Mouse (Mus musculus): Measurements from ENCODE around the gene Sall2.
"Not testable (repeated sequence)": the region's sequence is repeated elsewhere in the genome, so short reads cannot be mapped to it uniquely, and the experiment has no call there.

Gene Sall2

DNA sequence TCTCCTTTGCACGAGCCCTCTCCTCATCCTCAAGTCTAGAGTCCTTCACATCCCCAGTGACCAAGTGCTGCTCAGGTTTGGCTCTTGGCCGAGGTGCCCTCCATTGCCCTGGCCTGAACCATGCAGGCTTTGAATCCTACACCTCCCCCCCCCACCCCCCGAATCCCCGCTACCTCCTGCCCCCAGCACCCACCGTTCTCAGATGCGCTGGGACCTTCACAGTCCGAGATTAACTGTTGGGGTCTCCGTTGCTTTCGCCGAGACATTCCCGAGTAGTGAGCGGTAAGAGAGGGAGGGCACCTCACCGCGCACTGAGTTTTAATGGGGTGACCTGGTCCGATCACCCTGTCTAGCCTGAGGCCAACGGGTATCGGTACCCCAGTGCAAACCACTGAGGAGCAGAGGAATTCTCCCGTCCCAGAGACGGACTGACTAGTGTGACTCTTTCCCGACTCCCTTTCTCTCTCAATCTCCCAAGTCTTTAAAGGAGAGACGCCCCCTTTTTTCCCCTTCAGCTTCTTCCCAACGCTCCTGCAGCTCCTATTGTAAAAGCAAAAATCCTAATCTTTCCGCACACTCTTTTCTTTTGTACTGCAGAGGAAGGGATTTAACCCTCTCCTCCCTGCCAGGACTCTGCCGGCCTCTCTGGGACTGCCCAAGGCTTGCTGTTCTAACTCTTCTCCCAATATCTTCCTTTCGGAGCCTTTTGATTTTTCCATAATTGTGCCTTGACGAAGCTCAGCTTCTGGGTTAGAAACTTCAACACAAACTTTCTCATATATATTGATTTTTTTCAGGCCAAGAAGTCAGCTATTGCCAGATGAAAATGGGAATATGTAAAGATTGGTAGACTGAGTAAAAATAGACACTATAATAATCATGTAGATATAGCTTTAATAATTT is at the start of gene Sall2:
TSS of gene Sall2 (minus strand) at position 853 of the 903 bp plus-strand sequence.
- no peak for DNase-seq (ENCODE audit: low spot score in 2 of 2)

DNA sequence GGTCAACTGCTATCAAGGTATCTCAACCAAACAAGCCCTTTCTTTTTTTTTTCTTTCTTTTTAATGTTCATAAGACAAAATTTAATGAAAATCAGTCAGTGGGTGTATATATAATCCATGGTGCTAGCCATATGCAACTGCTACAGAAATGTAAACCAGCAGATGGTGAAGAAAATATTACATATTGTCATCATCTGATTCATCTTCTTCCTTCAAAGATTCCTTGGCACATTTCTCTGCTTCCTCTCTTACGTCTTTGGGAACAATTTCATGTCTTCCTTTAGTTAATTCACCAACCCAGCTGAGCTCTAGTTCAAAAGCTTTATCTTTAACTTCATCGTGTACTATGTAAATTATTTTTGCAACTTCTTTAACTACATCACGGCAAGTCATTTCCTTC is 40.2 kb upstream of the Sall2 start:
- no peak for DNase-seq (ENCODE audit: low spot score in 2 of 2)

DNA sequence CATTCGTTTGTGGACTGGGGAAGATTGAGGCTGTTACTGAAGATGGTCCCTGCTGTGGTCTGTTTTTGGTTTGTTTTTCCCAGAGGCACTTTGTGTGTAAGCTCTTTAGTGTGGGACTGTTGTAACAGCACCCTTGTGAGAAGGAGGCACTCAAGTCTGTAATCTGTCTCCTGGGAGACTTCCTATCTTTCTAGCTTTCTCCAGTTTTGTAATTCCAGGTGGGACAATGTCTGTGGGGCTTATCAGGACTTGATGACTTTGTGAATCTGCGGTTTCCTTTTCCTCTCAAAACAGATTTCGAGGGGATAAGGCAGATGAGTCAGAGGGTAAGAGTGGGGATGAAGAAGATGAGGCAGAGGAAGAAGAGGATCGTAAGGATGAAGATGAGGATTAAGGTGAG is 27.7 kb upstream of the Sall2 start, which contains the start of gene Olfr1513:
TSS of gene Olfr1513 (minus strand) at position 101 of the 400 bp plus-strand sequence.
- DNase-seq (ENCODE audit: low spot score in 2 of 2) = no peak

DNA sequence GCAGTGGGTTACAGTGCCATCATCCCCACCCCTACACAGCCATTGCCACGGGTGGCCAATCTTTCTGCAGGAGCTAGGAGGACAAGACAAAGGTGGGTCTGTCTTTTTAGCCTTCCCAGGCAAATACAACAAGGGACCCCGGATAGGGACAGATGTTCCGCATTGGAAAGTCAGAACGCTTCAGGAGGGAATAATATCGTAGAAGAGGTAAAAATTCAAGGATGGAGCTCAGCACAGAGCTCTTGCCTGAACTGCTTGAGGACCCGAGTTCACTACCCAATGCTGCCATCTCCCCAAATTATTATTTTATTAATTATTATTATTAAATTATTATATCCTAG is 10.9 kb upstream of the Sall2 start:
- DNase-seq (ENCODE audit: low spot score in 2 of 2) = no peak

DNA sequence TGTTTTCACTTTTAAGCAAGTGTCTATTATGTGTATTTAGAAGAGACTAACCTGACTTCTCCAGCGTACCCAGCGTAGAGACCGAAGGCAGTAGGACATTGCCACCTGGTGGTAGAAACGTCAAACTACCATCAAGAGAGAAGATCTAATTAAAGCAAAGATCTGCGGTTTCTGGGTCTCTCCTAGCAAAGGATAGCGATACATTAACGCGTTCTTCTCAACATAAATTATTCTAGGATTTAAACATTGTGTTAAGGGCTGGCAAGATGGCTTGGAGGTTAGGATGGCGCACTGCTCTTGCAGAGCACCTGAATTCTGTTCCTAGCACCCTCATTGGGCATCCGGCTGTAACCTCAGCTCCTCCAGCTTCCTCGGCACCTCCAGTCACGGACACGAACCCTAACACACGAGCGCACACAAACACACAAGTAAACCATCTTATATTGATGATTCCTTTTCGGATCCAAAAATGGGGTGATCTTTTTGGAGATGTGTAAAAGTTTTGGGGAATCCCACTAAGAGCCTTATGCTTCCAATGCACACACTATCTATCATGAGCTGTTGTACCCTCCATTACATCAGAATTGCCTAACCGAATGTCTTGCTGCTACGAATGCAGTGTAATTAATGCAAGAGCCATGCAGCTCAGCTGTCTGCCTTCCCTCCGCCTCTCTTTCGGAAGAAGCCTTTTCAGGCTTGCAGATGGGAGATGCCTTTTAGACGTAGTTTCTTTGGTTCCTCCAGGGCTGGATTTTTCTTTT is 10.4 kb upstream of the Sall2 start:
- peak; percentile 39 to 61 for DNase-seq (ENCODE audit: low spot score in 2 of 2)

DNA sequence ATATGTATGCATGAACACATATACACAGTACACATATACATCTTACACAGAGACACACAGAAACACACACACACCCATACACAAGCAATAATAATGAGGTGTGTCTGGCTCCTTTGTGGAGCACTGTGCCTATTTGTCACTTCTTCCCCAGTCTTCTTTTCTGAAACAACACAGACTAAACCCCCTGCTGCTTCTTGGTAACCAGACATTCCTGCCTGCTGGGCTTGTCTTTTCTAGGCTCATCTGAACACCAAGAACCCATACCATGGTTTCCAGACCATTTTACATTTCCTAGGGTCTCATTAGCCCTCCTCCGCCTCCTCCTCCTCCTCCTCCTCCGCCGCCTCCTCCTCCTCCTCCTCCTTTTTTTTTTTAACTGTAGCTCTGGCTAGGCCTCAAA is 3.6 kb upstream of the Sall2 start:
- no peak for DNase-seq (ENCODE audit: low spot score in 2 of 2)

DNA sequence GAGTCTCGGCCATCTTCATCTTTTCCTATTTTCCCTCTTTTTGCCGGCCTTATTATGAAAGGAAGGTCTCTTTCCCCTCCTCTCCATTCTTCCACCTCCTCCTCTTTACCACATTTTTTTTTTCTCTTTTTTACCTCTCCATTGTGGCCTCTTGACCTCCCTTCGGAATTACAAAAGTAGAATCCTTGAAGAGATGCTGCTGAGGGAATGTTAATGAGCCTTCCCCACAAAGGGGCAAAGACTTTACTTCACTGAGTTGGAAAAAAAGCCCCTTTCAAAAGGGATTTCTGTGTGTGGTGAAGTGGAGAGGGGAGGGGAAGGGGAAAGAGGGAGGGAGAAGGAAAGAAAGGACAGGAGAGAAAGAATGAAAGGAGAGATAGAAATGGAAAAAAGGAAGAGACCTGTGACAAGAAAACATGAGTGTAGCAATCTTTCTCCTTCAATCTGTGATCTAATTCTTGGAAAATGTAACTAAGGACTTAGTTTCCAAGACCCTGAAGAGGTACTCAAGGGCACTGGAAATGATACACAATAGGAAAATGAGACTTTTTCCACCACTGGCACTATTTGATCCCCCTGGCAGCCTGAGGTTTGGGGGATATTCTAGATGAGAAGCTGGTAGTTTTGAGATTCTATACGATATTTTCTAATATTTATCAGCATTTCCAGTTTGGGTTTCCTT is 2.6 kb upstream of the Sall2 start:
- DNase-seq (ENCODE audit: low spot score in 2 of 2) = no peak

DNA sequence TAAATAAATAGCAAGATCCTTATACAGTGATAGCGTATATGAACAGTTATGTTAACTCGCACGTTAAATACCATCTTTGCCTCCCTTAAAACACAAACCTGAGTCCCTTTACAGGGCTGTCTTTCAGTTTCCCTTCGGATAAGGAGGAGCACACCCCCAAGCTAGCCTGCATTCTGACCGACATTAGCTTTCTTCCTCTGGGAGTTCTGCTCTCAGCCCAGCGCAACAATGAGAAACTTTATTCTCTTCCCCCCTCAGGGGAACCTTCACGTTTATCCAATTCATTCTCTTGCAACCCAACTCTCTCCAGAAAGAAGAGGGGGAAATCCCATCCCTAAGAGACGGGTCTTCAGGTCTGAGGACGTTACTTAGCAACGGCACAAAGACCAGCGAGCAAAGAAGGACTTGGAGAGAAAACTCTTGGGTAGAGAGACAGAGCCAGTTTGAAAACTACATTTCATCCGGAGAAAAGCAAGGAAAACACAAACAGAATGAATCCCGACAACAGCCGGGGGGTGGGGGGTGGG is 1.1 kb downstream of the Sall2 start:
- DNase-seq (ENCODE audit: low spot score in 2 of 2) = no peak

DNA sequence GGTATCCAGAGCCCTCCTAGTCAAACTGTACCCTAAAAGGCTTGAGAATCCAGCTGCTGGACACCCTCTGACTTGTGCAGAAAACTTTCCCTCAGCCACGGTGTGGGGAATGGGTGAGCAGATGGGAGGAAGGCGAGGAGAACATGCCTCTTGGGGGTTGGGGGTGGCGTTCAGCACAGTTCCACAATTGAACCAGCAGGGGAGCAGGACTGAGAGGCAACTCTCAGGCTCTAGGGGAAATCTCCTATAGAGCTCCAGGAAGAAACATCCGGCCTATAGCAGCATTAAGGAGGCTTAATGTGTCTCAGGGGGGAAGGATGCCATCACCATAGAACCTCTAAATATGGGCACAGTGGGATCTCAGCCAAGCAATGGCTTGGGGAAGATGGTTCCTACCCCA is 2.7 kb downstream of the Sall2 start:
- DNase-seq (ENCODE audit: low spot score in 2 of 2) = no peak

DNA sequence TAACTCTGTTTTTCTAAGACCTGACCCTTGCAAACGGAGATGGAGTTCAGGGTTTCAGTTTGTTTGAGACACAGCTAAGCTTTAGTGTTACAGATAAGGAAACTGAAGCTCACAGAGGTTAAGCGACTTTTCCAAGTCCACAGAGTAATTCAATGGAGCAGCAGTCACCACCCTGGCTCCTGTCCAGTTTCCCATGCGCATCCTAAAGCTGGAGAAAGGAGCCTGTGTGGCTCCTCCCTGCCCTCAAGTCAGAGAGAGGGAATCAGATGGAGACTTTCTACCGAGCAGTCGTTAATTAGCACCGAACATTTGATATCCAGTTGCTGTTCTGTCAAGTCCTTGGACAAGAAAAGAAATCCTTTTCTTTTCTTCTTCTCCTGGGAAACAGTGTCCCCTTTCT is 9.2 kb downstream of the Sall2 start:
- DNase-seq (ENCODE audit: low spot score in 2 of 2) = no peak

DNA sequence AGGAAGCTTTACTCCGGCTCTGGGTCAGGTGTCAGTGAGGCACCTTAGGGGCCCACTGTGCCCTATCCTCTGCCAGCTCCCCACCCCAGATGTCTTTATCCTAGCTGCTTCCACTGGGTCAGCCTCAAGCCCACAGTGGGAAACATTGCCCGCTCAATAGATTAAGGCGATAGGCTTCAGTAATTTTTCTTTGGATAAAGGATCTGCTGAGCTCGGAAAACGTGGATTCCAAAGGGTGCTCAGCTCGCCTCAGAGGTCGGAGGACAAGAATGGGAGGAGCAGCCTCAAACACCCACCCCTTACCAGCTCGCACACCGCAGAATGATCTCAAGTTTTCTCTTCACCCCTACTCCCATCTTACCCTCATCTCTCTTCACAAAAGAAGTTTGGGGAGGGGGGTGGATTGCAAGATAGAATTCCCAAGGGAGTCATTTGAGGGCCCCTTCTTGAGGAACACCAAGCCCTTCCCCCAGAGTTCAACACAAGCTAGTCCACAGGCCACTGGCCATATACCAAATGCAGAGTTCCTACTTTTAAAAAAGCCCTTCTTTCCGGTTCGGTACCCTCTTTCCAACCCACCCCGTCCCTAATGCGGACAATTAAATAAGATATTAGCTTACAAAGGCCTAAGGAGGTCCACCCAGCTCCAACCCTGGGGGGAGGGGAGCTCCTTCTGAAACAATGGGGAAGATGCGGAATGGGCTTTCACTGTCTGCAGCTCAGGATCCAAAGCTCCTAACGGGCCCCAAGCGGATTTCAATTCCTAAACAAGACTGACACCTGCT is 11.9 kb downstream of the Sall2 start:
- no peak for DNase-seq (ENCODE audit: low spot score in 2 of 2)

DNA sequence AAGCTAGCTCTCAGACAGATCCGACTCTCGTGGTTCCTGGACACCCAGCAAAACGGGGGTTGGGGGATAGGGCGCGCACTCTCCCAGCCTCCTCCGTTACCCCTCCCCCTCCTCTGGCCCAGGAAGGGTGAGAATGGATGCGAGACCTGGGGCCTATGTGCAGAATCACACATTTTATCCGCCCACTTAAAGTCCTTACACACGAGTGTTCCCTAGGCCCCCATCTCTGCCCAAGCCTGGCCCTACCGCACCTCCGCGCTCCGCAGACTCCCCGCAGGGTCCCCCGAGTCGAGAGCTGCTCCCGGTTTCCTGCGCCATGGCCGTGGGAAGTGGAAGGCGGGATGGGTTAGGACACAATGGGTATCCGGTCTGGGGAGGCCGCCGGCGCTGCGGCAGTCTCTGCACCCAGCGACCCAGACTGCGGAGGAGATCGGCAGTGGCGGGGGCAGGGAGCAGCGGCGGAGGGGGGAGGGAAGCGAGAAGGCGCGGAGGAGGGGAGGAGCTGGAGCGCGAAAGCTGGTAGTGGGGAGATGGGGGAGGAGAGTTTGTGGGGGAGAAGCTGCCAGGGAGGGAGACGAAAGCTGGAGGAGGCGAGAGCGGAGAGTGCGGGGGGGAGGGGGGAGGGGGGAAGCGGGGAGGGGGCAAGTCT is 12.6 kb downstream of the Sall2 start:
- DNase-seq (ENCODE audit: low spot score in 2 of 2) = peak; percentile 35 to 39

DNA sequence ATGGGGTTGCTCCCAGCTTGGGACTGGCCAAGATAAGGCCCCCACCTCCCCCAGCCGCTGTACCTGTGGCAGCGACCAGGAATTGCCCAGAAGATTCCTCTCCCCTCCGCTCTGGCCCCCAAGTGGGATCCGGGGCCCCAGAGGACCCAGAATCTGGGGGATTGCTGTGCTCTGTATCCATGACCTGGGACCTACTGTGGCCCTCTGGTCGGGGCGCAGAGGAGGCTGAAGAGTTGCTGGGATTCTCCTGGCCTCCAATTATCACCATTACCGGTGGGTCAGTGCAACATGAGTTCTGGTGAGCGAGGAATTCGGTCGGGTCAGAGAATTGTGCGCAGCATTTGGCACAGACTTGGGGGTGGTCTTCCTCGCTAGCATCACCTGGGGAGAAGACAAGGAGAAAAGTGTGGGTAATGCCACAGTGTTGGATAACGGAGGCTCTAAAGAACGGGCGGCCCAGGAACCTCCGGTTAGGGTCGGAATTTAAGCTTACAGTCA is 13.2 kb downstream of the Sall2 start:
- DNase-seq (ENCODE audit: low spot score in 2 of 2) = no peak

DNA sequence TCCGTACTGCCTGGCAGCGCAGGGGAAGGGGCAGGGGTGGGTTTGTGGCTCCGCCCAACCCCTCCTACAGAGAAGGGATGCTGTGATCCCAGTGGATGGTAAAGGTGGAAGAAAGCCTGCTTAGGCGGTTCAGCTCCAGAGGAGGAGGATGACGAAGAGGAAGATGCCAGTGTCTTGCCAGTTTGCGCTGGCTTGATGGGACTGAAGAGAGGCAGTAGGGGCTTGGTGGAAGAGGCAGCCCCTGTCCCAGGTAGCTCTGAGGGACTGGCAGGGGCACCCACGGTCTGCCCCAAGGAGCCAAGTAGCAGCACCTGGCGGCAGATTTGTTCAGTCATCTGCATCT is 13.8 kb downstream of the Sall2 start:
- DNase-seq (ENCODE audit: low spot score in 2 of 2) = no peak

DNA sequence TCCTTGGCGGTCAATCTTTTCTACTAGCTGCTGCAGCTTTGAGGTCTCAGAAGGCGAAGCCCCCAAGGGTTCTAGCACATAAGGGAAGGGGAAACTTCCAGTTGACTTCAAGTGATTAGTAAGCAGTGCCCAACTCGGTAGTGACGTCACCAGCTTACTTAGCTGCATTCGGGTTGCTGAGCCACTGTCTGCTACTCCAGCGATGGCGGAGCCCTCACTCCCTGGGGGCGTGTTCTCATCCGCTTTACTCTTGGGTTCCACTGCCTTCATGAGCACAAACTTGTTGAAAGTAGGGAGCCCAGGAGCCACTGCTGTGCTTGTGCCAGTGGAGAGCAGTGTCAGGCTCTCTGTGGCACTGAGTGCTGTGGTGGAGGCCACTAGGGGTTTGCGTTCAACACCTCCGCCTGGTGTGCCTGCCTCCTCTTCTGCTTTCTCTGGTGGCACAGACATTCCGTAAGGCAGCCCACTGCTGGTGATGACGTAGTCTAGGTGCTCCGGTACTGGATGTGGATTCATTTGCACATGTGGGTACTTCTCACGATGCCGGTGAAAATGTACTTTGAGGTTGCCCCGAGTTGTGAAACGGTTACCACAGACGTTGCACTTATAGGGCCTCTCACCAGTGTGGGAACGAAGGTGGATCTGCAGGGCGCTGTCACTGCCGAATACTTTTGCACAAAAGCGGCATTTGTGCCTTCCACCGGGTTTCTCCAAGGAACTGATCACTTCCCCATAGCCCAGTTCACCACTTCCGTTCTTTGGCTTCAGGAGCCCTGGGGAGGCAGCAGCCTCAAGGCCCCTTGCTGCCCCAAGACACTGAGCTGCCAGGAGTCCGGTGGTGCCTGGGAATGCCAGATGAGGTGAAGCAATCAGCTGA is 14.4 kb downstream of the Sall2 start:
- no peak for DNase-seq (ENCODE audit: low spot score in 2 of 2)

DNA sequence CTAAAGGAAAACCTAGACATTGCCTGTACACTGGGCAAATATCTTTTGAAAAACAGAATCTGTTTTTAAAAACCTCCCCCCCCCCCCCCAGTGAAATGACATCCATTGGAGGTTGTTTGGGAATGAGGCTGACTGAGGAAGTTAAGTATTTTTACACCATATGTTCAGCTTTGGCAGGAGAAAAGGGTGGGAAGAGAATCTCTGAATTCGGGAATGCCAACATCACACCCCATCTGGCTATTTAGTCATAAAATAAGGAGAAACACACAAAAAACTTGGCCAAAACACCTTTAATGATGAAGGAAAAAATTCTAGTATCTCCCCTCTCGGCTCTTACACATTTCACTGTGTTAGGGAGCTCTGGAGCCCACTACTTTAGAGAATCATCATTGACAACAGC is 17.7 kb downstream of the Sall2 start:
- DNase-seq (ENCODE audit: low spot score in 2 of 2) = no peak

DNA sequence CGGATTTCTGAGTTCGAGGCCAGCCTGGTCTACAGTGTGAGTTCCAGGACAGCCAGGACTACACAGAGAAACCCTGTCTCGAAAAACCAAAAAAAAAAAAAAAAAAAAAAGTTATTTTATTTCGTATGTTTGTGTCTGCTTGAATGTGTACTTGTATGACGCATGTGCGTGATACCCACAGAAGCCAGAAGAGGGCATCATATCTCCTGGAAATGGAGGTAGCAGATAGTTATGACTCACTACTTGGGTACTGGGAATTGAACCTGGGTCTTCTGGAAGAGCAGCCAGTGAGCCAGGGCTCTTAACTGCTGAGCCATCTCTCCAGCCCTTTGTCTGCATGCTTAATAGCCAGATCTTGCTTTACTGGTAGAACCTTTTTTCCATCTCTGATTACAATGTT is 18.2 kb downstream of the Sall2 start:
- not testable (repeated sequence) for DNase-seq (ENCODE audit: low spot score in 2 of 2)

DNA sequence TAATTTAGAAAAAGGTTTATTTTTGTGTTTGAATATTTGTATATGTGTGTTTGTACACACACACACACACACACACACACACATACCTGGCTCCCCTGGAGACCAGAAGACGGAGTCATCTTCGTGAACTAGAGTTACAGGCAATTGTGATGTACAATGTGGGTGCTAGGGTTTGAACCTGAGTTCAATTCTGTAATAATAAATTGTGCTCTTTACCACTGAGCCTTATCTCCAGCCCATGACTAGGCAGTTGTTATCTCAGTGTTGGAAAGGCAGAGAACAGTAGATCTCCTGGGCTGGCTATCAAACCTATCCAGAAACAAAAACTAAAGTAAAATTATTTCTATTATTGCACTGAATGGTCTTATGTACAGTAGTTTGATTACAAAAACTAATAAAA is 22.5 kb downstream of the Sall2 start:
- no peak for DNase-seq (ENCODE audit: low spot score in 2 of 2)

DNA sequence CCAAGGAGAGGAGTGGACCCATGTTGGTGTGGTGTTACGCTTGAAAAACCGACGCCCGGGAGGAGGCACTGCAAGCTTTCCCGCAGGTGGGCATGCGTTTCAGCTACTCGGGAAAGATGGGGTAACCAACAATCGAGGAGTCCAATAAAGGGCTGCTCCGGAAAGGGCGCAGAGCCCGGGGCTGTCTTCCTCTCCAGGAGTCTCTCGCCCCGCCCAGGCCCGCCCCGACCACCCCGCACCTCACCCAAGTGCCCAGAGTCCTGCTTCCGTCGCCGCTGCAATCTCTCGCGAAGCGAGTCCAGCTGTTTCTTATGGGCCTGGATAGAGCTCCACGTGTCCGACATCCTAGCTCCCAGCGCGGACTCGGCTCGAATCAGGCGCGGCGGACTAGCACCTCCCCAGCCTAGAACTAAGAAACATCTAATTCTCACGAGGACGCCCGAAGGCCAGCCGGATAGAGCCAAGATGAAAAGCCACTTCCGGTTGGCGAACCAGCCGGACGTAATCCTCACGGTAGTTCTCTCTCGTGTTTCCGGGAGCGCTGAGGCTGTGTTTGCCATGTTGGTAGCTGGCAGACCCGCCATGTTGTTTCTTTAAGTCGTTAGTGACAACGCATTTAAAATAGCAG is 23.8 kb downstream of the Sall2 start, which contains the start of gene Mettl3:
TSS of gene Mettl3 (minus strand) at position 485 of the 628 bp plus-strand sequence.
- peak; percentile 88 to 90 for DNase-seq (ENCODE audit: low spot score in 2 of 2)
